Mouse (Mus musculus): ENCODE results near the gene Csf3. TPM values are rescaled to one million over a fixed set of nuclear protein-coding genes. Genes with fewer than 3 reads are reported as not detected.
"Not testable (repeated sequence)": the region's sequence is repeated elsewhere in the genome, so short reads cannot be mapped to it uniquely, and the experiment has no call there.

Csf3 gene
- polyA plus RNA-seq, 1 experiment: not detected

- no peak overlapping the region for H3K4me3 ChIP-seq (ENCODE audit: insufficient read depth, low read length)
- peaks cover 10% of the 10 kb centered on the region for H3K4me1 ChIP-seq (ENCODE audit: control insufficient read depth, insufficient read depth, low read length)
- TF ChIP-seq CTCF (IDR thresholded peaks at IDR 0.05; ENCODE audit: low read depth, low read length) (no peak), POLR2A (IDR thresholded peaks at IDR 0.05; ENCODE audit: borderline replicate concordance, low read depth, low read length) (no peak)
- no peak overlapping the region for H3K27ac ChIP-seq (ENCODE audit: insufficient read depth, low read depth, low read length)
Measured at GRCm38 (mm10) chr11:98680023-98680422, 21.0 kb upstream of the Csf3 start.

- peaks cover 10% of the 10 kb centered on the region for H3K4me1 ChIP-seq (ENCODE audit: control insufficient read depth, insufficient read depth, low read length)
- H3K27ac ChIP-seq (ENCODE audit: insufficient read depth, low read depth, low read length): not testable (repeated sequence)
Measured at GRCm38 (mm10) chr11:98680595-98680994, 20.5 kb upstream of the Csf3 start.

GRCm38 (mm10) chr11:98681186-98681585, 19.9 kb upstream of the Csf3 start:
- Histone ChIP-seq H3K27ac (ENCODE audit: insufficient read depth, low read depth, low read length) (no peak overlapping the region), H3K4me3 (ENCODE audit: insufficient read depth, low read length) (no peak overlapping the region), H3K4me1 (ENCODE audit: control insufficient read depth, insufficient read depth, low read length) (peaks cover 10% of the 10 kb centered on the region)
- no peak for TF ChIP-seq CTCF (IDR thresholded peaks at IDR 0.05; ENCODE audit: low read depth, low read length)
- no peak for TF ChIP-seq POLR2A (IDR thresholded peaks at IDR 0.05; ENCODE audit: borderline replicate concordance, low read depth, low read length)

More at GRCm38 (mm10) chr11:98680595-98680994, 20.5 kb upstream of the Csf3 start:
- H3K4me3 ChIP-seq (ENCODE audit: insufficient read depth, low read length): not testable (repeated sequence)

GRCm38 (mm10) chr11:98681786-98682745, 19.0 kb upstream of the Csf3 start, which contains the start of gene Psmd3:
Gene Psmd3 (plus strand): TSS chr11:98682554.
- TF ChIP-seq POLR2A (IDR thresholded peaks at IDR 0.05; ENCODE audit: borderline replicate concordance, low read depth, low read length) (no peak), CTCF (IDR thresholded peaks at IDR 0.05; ENCODE audit: low read depth, low read length) (no peak)
- H3K4me3 ChIP-seq (ENCODE audit: insufficient read depth, low read length): peak within 1 kb of the TSS; percentile 79
- peaks cover 10% of the 10 kb centered on the region for H3K4me1 ChIP-seq (ENCODE audit: control insufficient read depth, insufficient read depth, low read length)
- peak within 1 kb of the TSS; percentile 51 for H3K27ac ChIP-seq (ENCODE audit: insufficient read depth, low read depth, low read length)

GRCm38 (mm10) chr11:98682811-98683210, 18.3 kb upstream of the Csf3 start:
- peak overlapping the region; percentile 51 for H3K27ac ChIP-seq (ENCODE audit: insufficient read depth, low read depth, low read length)
- TF ChIP-seq CTCF (IDR thresholded peaks at IDR 0.05; ENCODE audit: low read depth, low read length) (no peak), POLR2A (IDR thresholded peaks at IDR 0.05; ENCODE audit: borderline replicate concordance, low read depth, low read length) (no peak)

GRCm38 (mm10) chr11:98685642-98686041, 15.4 kb upstream of the Csf3 start:
- TF ChIP-seq POLR2A (IDR thresholded peaks at IDR 0.05; ENCODE audit: borderline replicate concordance, low read depth, low read length) (no peak), CTCF (IDR thresholded peaks at IDR 0.05; ENCODE audit: low read depth, low read length) (no peak)
- Histone ChIP-seq H3K27ac (ENCODE audit: insufficient read depth, low read depth, low read length) (no peak overlapping the region), H3K4me1 (ENCODE audit: control insufficient read depth, insufficient read depth, low read length) (peaks cover 8% of the 10 kb centered on the region), H3K4me3 (ENCODE audit: insufficient read depth, low read length) (no peak overlapping the region)

More at GRCm38 (mm10) chr11:98682811-98683210, 18.3 kb upstream of the Csf3 start:
- Histone ChIP-seq H3K4me1 (ENCODE audit: control insufficient read depth, insufficient read depth, low read length) (peaks cover 10% of the 10 kb centered on the region), H3K4me3 (ENCODE audit: insufficient read depth, low read length) (peak overlapping the region; percentile 79)

- H3K4me1 ChIP-seq (ENCODE audit: control insufficient read depth, insufficient read depth, low read length): 0 out of 2 replicates have a peak, but pooled peaks cover 2% of the 10 kb centered on the region
- no peak for TF ChIP-seq POLR2A (IDR thresholded peaks at IDR 0.05; ENCODE audit: borderline replicate concordance, low read depth, low read length)
- no peak for TF ChIP-seq CTCF (IDR thresholded peaks at IDR 0.05; ENCODE audit: low read depth, low read length)
- no peak overlapping the region for H3K4me3 ChIP-seq (ENCODE audit: insufficient read depth, low read length)
- no peak overlapping the region for H3K27ac ChIP-seq (ENCODE audit: insufficient read depth, low read depth, low read length)
Measured at GRCm38 (mm10) chr11:98686976-98687375, 14.1 kb upstream of the Csf3 start.

- Histone ChIP-seq H3K4me3 (ENCODE audit: insufficient read depth, low read length) (no peak overlapping the region), H3K4me1 (ENCODE audit: control insufficient read depth, insufficient read depth, low read length) (0 out of 2 replicates have a peak, but pooled peaks cover 2% of the 10 kb centered on the region), H3K27ac (ENCODE audit: insufficient read depth, low read depth, low read length) (no peak overlapping the region)
- TF ChIP-seq POLR2A (IDR thresholded peaks at IDR 0.05; ENCODE audit: borderline replicate concordance, low read depth, low read length) (no peak), CTCF (IDR thresholded peaks at IDR 0.05; ENCODE audit: low read depth, low read length) (no peak)
Measured at GRCm38 (mm10) chr11:98688009-98688408, 13.1 kb upstream of the Csf3 start.

GRCm38 (mm10) chr11:98693201-98693600, 7.9 kb upstream of the Csf3 start:
- Histone ChIP-seq H3K4me3 (ENCODE audit: insufficient read depth, low read length) (no peak overlapping the region), H3K27ac (ENCODE audit: insufficient read depth, low read depth, low read length) (no peak overlapping the region), H3K4me1 (ENCODE audit: control insufficient read depth, insufficient read depth, low read length) (no peaks in the 10 kb centered on the region)
- TF ChIP-seq POLR2A (IDR thresholded peaks at IDR 0.05; ENCODE audit: borderline replicate concordance, low read depth, low read length) (no peak), CTCF (IDR thresholded peaks at IDR 0.05; ENCODE audit: low read depth, low read length) (no peak)

- TF ChIP-seq POLR2A (IDR thresholded peaks at IDR 0.05; ENCODE audit: borderline replicate concordance, low read depth, low read length): no peak
- H3K4me1 ChIP-seq (ENCODE audit: control insufficient read depth, insufficient read depth, low read length): no peaks in the 10 kb centered on the region
- H3K4me3 ChIP-seq (ENCODE audit: insufficient read depth, low read length): no peak overlapping the region
- no peak overlapping the region for H3K27ac ChIP-seq (ENCODE audit: insufficient read depth, low read depth, low read length)
Measured at GRCm38 (mm10) chr11:98693746-98694145, 7.3 kb upstream of the Csf3 start.
